Mouse (Mus musculus): ENCODE results near the gene Ntf5.

DNA sequence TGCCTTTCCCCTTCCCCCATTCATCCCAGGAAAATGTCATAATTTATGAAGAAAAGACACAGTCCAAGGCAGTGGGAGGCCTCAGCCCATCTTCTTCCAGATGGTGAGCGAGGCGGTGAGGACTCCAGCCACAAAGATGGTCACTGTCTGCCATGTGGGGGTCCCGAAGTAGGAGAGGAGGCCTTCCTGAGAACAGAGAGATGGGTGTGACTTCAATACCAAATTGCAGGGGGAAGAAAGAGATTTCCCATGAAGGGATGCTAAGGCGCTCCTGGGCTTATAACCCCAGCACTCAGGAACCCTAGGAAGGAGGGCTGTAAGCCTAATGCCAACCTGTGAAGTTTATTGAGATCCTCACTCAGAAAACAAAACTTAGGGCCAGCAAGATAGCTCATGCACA is 48.3 kb downstream of the Ntf5 start:
- TF ChIP-seq ZC3H11A (IDR thresholded peaks at IDR 0.05; ENCODE audit: borderline replicate concordance, low read depth, low read length) (no peak), ZNF384 (IDR thresholded peaks at IDR 0.05; ENCODE audit: low read depth, low read length) (no peak), HCFC1 (IDR thresholded peaks at IDR 0.05; ENCODE audit: borderline replicate concordance, insufficient read depth, low read length) (no peak), MAFK (IDR thresholded peaks at IDR 0.05; ENCODE audit: insufficient read depth, low read depth, low read length) (no peak)
